Mouse (Mus musculus) right cerebral cortex, postnatal 36 days (tissue): ENCODE measurements at regions not wholly inside any gene's neighbourhood (a gene's known extent, or its start where the extent isn't known, plus 50 kb on each side); places are given as distances from the start of the nearest gene placed in this dataset.

Experiments used
- DNase-seq, 2 experiments: peaks; one replicate each; pipeline ENCODE4 v3.0.0; 2022; ENCODE audit warnings: low spot score in 2 of 2, mixed read lengths in 1 of 2

DNA sequence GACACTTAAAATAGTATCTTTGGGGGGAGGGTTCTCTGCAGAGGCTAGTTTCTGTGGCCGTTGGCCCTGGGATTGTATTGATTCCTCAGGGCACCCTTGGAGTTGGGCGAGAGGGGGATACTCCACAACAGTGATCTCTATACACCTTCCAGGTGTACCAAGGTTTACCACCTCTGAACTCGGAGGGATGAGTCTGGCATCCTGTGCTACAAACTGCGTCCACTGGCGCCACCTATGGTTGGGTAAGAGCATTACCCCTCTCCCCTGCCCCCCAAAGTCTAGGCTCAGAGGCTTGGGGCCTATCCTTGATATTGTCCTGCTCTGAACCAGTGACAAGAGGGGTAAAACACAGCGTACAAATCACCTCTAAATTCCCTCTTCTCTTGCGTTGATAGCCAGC lies 62.2 kb downstream of the Gm17728 start:
- no peak for DNase-seq

DNA sequence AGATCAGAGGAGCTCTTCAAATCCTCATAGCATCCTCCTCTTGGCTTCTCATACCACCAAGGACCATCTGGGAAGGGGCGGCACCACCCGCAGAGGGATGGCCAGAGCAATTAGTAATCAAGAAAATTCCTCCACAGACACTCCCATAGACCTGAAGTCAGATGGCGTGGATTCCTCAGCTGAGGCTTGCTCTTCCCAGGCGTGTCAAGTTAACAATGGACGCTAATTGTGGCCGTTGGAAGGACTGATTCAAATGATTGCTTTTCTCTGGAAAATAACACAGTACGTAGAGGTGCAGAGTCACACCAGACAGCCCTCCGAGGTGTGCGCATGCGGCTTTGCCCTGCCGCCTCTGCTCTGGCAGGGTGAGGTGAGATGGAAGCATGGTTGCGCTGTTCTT lies 62.7 kb downstream of the Gm17728 start:
- DNase-seq: peak in 1 of 2 experiments; percentile 1

- no peak for DNase-seq
Observed at GRCm38 (mm10) chr17:9529340-9529739, 107.5 kb downstream of the Gm17728 start.

- no peak for DNase-seq
Observed at GRCm38 (mm10) chr17:9536090-9536489, 114.2 kb downstream of the Gm17728 start.

DNA sequence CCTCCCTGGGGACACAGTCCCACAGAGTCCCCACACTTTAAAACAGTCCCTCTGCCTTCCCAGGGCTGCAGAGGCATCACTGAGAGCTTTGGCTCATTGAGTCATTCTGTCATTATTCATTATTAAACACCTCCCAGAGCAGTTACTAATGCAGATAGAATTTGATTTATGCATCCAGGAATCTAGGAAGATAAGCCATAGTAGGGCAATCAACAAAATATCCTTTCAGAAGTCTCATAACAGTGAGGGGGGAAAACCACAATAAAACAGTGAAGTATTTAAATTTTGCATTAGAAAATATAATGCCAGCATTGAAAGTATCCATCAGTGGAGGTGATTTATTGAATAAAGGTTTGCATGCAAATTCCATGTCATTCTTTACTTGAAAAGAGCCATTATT lies 116.5 kb downstream of the Gm17728 start:
- no peak for DNase-seq

DNA sequence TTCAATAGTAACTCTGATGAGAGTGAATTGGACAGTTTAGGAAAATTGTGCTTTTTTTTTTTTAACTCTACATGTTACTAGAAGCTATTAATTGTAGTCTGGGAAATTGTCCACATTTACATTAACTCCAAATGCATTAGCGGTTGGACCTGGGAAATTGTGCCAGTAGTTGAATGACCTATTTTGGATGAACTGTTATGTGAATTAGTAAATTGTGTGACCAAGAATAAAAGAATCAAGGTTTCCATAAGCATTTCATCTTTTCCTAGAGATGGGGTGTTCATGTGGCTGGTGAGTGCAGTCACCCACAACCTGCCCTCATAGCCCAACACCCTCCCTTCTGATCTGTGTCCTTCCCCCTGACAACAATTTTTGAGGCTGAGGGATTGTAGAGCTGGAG lies 118.3 kb downstream of the Gm17728 start:
- DNase-seq: no peak

DNA sequence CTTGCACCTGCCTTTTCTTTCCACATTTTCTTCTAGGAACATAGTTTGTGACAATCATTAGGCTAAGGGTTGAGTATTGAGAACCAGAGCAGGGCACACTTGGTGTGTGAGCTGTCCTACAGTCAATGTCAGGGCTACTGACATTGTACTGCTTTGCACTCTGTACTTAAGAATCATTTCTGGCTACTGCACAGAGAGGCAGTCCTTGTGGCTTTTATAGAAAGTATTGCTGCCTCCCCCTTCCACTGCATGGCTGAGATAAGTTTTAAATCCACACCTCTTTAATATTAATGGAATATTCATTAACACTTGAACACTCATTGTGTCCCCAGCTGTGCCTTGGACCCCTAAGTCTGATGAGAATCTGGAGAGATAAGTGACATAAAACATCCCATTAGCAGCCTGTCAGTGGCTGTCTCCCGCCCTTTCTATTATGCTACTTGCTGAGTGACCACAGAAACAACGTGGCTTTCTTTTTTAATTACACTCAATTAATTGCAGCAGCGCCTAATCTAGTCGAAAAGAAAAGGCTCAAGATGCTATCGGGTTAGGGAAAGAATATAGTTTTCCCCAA lies 121.5 kb downstream of the Gm17728 start:
- no peak for DNase-seq

GRCm38 (mm10) chr17:9557544-9557943 lies 112.0 kb downstream of the Pabpc6 start:
- DNase-seq: no peak

- DNase-seq: no peak
Observed at GRCm38 (mm10) chr17:9566846-9567245, 102.7 kb downstream of the Pabpc6 start.

DNA sequence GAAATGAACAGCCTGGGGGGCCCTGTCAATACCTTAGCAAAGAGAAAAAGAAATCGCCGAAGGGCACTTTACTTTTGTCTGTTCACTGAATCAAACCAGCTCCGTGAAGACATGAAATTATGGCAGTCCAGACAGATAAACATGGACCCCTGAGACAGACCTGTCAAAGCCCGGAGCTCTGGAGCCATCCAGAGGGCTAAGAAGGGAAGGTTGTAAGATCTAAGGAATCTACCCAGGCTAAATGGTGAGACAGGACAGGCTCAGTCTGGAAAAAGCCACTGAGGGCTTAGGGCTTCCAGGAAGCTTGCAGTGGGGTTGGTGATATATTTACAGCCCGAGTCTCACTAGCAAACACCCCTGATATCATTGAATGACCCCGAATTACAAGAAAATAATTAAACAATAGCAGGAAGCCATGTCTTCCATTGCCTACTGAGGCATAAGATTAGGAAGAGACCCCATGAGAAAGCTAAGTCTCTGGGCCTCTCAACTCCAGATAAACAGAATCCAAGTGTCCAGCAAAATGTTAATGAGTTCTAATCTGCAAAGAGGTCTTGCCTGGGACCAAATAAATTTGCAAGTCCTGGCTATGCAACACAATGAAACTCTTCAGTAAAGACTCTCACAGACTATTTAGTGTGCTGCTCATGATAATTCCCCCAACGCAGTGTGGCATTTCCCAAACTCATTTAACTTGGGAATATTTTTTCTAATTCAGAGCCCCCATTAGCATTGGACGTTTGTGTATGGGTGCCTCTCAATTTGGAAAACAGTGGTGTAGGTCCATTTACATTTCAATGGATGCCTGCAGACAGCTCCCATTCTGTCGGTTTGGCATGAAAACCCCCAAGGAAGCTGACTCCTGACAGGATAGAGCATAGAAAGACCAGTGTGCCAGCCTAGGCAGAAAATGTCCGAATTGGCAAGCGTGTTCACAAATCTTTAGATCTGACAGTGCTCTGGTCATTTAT lies 89.8 kb downstream of the Pabpc6 start:
- peak; percentile 9 to 54 for DNase-seq

DNA sequence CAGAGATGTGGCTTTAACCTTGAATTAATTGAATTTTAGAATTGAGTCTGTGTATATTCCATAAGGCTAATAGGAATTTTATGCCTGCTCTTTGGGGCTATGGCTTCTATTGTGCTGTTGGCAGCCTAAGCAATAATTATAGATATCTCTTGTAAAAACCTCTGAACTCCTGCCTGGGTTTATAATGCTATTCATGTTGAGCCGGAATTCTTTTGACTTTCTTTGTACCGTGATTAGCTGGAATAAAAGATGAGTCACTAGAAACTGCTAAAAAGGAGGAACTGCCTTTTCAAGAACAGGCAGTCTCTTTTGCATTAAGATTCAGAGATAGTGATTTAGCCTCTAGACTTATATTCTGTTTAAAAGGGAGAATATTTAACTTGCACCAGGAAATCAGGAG lies 71.4 kb downstream of the Pabpc6 start:
- no peak for DNase-seq

GRCm38 (mm10) chr17:9600459-9600858 lies 69.1 kb downstream of the Pabpc6 start:
- no peak for DNase-seq
